Mouse (Mus musculus) intestine, embryonic 15.5 days (tissue): ENCODE results near the gene Scube3. TPM values are rescaled to one million over a fixed set of nuclear protein-coding genes. Genes with fewer than 3 reads are reported as not detected.
A peak's percentile ranks its signal among the peaks of the same experiment; 100 is the strongest.

Experiments
- ATAC-seq: fragments of 200-750 bp; cut with Nextera tagmentation; 2 replicates; pipeline ENCODE4 v1.8.0; 2017; ENCODE audit warnings: moderate TSS enrichment, moderate library complexity
- H3K27ac ChIP-seq: fragments of 300-500 bp; sonication (generic); 2 replicates; pipeline ENCODE4 v1.5.1; 2015; ENCODE audit warnings: mild to moderate bottlenecking, inconsistent platforms
- H3K27me3 ChIP-seq: fragments of 300-500 bp; sonication (generic); replicated peaks from 2 replicates; pipeline ENCODE4 v1.6.1; 2015; ENCODE audit warnings: inconsistent platforms
- H3K36me3 ChIP-seq: fragments of 300-500 bp; sonication (generic); 2 replicates; pipeline ENCODE4 v1.6.1; 2015; ENCODE audit warnings: inconsistent platforms
- H3K4me1 ChIP-seq: fragments of 300-500 bp; sonication (generic); replicated peaks from 2 replicates; pipeline ENCODE4 v1.6.1; 2015; ENCODE audit warnings: inconsistent platforms
- H3K4me2 ChIP-seq: fragments of 300-500 bp; sonication (generic); replicated peaks from 2 replicates; pipeline ENCODE4 v1.6.1; 2015; ENCODE audit warnings: mild to moderate bottlenecking, inconsistent platforms
- H3K4me3 ChIP-seq: fragments of 300-500 bp; sonication (generic); replicated peaks from 2 replicates; pipeline ENCODE4 v1.5.1; 2015; ENCODE audit warnings: inconsistent platforms
- H3K9ac ChIP-seq: fragments of 300-500 bp; sonication (generic); 2 replicates; pipeline ENCODE4 v1.6.1; 2015; ENCODE audit warnings: inconsistent platforms
- H3K9me3 ChIP-seq: fragments of 300-500 bp; sonication (generic); 2 replicates; pipeline ENCODE4 v1.6.1; 2016; ENCODE audit warnings: inconsistent platforms
- WGBS: fragments of 180-500 bp; shearing (Covaris S2); methylation state at CpG from one replicate; pipeline ENCODE4 v1.1.7; 2015; 5-methylcytosine and 5-hydroxymethylcytosine counted together
- polyA plus RNA-seq: library from polyadenylated mRNA; unstranded; fragments of >200 nt; fragmentation: Nextera tagmentation; extraction: Ambion mirVana; gene quantifications from 2 replicates; pipeline ENCODE4 v1.2.1, GENCODE M21; 2015

Gene Scube3
- polyA plus RNA-seq, 1 experiment from 2014 or later, result 2.5 TPM

GRCm38 (mm10) chr17:28112266-28112665, 29.7 kb upstream of the Scube3 start:
- no peak overlapping the region for H3K9ac ChIP-seq
- no peaks in the 10 kb centered on the region for H3K36me3 ChIP-seq
- H3K4me3 ChIP-seq, result no peak overlapping the region
- no peaks in the 10 kb centered on the region for H3K9me3 ChIP-seq
- H3K4me2 ChIP-seq, result no peak overlapping the region
- no peaks in the 10 kb centered on the region for H3K27me3 ChIP-seq
- ATAC-seq, result no peak
- no peaks in the 10 kb centered on the region for H3K4me1 ChIP-seq
- WGBS, result 88% methylated on average over 8 of the region's 8 CpGs
- no peak overlapping the region for H3K27ac ChIP-seq

GRCm38 (mm10) chr17:28116335-28116734, 25.6 kb upstream of the Scube3 start:
- H3K4me2 ChIP-seq, result no peak overlapping the region
- H3K27me3 ChIP-seq, result no peaks in the 10 kb centered on the region
- no peak overlapping the region for H3K9ac ChIP-seq
- WGBS, result 87% methylated on average over 9 of the region's 9 CpGs
- H3K4me3 ChIP-seq, result no peak overlapping the region
- H3K36me3 ChIP-seq, result no peaks in the 10 kb centered on the region
- no peak overlapping the region for H3K27ac ChIP-seq
- H3K9me3 ChIP-seq, result no peaks in the 10 kb centered on the region
- no peaks in the 10 kb centered on the region for H3K4me1 ChIP-seq
- ATAC-seq, result no peak

GRCm38 (mm10) chr17:28117451-28118209, 24.3 kb upstream of the Scube3 start:
- Histone ChIP-seq H3K27ac (no peak overlapping the region), H3K4me3 (no peak overlapping the region), H3K36me3 (no peaks in the 10 kb centered on the region), H3K27me3 (no peaks in the 10 kb centered on the region), H3K4me1 (no peaks in the 10 kb centered on the region), H3K9ac (no peak overlapping the region), H3K9me3 (no peaks in the 10 kb centered on the region), H3K4me2 (no peak overlapping the region)
- WGBS, result 49% methylated on average over 19 of the region's 19 CpGs
- ATAC-seq, result no peak

GRCm38 (mm10) chr17:28120460-28120859, 21.5 kb upstream of the Scube3 start:
- Histone ChIP-seq H3K4me2 (no peak overlapping the region), H3K27ac (no peak overlapping the region), H3K36me3 (no peaks in the 10 kb centered on the region), H3K9ac (no peak overlapping the region), H3K4me3 (no peak overlapping the region), H3K27me3 (no peaks in the 10 kb centered on the region), H3K9me3 (no peaks in the 10 kb centered on the region), H3K4me1 (no peaks in the 10 kb centered on the region)
- WGBS, result 91% methylated on average over 5 of the region's 5 CpGs
- ATAC-seq, result no peak

GRCm38 (mm10) chr17:28122949-28123348, 19.0 kb upstream of the Scube3 start:
- no peaks in the 10 kb centered on the region for H3K9me3 ChIP-seq
- no peaks in the 10 kb centered on the region for H3K4me1 ChIP-seq
- no peak overlapping the region for H3K9ac ChIP-seq
- 63% methylated on average over 13 of the region's 13 CpGs for WGBS
- H3K4me2 ChIP-seq, result no peak overlapping the region
- H3K27me3 ChIP-seq, result no peaks in the 10 kb centered on the region
- H3K36me3 ChIP-seq, result no peaks in the 10 kb centered on the region
- ATAC-seq, result no peak
- no peak overlapping the region for H3K4me3 ChIP-seq
- no peak overlapping the region for H3K27ac ChIP-seq

- Histone ChIP-seq H3K4me1 (no peaks in the 10 kb centered on the region), H3K36me3 (no peaks in the 10 kb centered on the region), H3K27ac (no peak overlapping the region), H3K9ac (no peak overlapping the region), H3K9me3 (no peaks in the 10 kb centered on the region), H3K4me3 (no peak overlapping the region), H3K4me2 (no peak overlapping the region), H3K27me3 (no peaks in the 10 kb centered on the region)
- no peak for ATAC-seq
- WGBS, result 62% methylated on average over 7 of the region's 7 CpGs
These were observed 18.3 kb upstream of the Scube3 start for GRCm38 (mm10) chr17:28123627-28124026.

GRCm38 (mm10) chr17:28124368-28124767, 17.6 kb upstream of the Scube3 start:
- Histone ChIP-seq H3K4me3 (no peak overlapping the region), H3K27me3 (no peaks in the 10 kb centered on the region), H3K36me3 (no peaks in the 10 kb centered on the region), H3K4me1 (no peaks in the 10 kb centered on the region), H3K4me2 (no peak overlapping the region), H3K9ac (no peak overlapping the region), H3K9me3 (no peaks in the 10 kb centered on the region), H3K27ac (no peak overlapping the region)
- no peak for ATAC-seq
- WGBS, result 59% methylated on average over 8 of the region's 8 CpGs

GRCm38 (mm10) chr17:28129796-28130195, 12.1 kb upstream of the Scube3 start:
- WGBS, result 88% methylated on average over 5 of the region's 5 CpGs
- no peak for ATAC-seq
- Histone ChIP-seq H3K4me1 (0 out of 2 replicates have a peak, but pooled peaks cover 2% of the 10 kb centered on the region), H3K27me3 (no peaks in the 10 kb centered on the region; the same call in 1 of the 2 replicates), H3K9ac (no peak overlapping the region), H3K4me2 (no peak overlapping the region), H3K9me3 (no peaks in the 10 kb centered on the region), H3K36me3 (no peaks in the 10 kb centered on the region), H3K27ac (no peak overlapping the region), H3K4me3 (no peak overlapping the region)

GRCm38 (mm10) chr17:28130391-28131125, 11.4 kb upstream of the Scube3 start:
- H3K4me2 ChIP-seq, result no peak overlapping the region
- no peaks in the 10 kb centered on the region for H3K36me3 ChIP-seq
- H3K4me3 ChIP-seq, result no peak overlapping the region
- no peaks in the 10 kb centered on the region; the same call in 1 of the 2 replicates for H3K27me3 ChIP-seq
- H3K27ac ChIP-seq, result no peak overlapping the region
- no peak for ATAC-seq
- no peak overlapping the region for H3K9ac ChIP-seq
- no peaks in the 10 kb centered on the region for H3K9me3 ChIP-seq
- 0 out of 2 replicates have a peak, but pooled peaks cover 2% of the 10 kb centered on the region for H3K4me1 ChIP-seq
- 61% methylated on average over 5 of the region's 5 CpGs for WGBS

- ATAC-seq, result no peak
- no peaks in the 10 kb centered on the region for H3K36me3 ChIP-seq
- no peak overlapping the region for H3K9ac ChIP-seq
- no peaks in the 10 kb centered on the region for H3K9me3 ChIP-seq
- H3K4me2 ChIP-seq, result no peak overlapping the region
- H3K27ac ChIP-seq, result no peak overlapping the region
- H3K4me3 ChIP-seq, result no peak overlapping the region
- no peaks in the 10 kb centered on the region; the same call in 1 of the 2 replicates for H3K27me3 ChIP-seq
- H3K4me1 ChIP-seq, result 0 out of 2 replicates have a peak, but pooled peaks cover 2% of the 10 kb centered on the region
These were observed 10.8 kb upstream of the Scube3 start for GRCm38 (mm10) chr17:28131156-28131555.

GRCm38 (mm10) chr17:28133193-28133592, 8.7 kb upstream of the Scube3 start:
- Histone ChIP-seq H3K9ac (no peak overlapping the region), H3K9me3 (no peaks in the 10 kb centered on the region), H3K36me3 (no peaks in the 10 kb centered on the region), H3K27me3 (no peaks in the 10 kb centered on the region; the same call in 1 of the 2 replicates), H3K27ac (no peak overlapping the region), H3K4me1 (0 out of 2 replicates have a peak, but pooled peaks cover 2% of the 10 kb centered on the region), H3K4me2 (no peak overlapping the region), H3K4me3 (no peak overlapping the region)
- peak; percentile 34; the same call in 1 of the 2 replicates for ATAC-seq
- 6% methylated on average over 14 of the region's 14 CpGs for WGBS

GRCm38 (mm10) chr17:28135496-28135895, 6.4 kb upstream of the Scube3 start:
- Histone ChIP-seq H3K36me3 (no peaks in the 10 kb centered on the region), H3K4me2 (no peak overlapping the region), H3K4me1 (0 out of 2 replicates have a peak, but pooled peaks cover 2% of the 10 kb centered on the region), H3K27me3 (no peaks in the 10 kb centered on the region; the same call in 1 of the 2 replicates), H3K4me3 (no peak overlapping the region), H3K9ac (no peak overlapping the region), H3K27ac (no peak overlapping the region), H3K9me3 (no peaks in the 10 kb centered on the region)
- WGBS, result 59% methylated on average over 3 of the region's 3 CpGs
- no peak for ATAC-seq
